Mouse (Mus musculus) C2C12 (cell line): ENCODE measurements around the gene Tmprss3.

ENCODE experiments used
- CEBPB ChIP-seq: IDR thresholded peaks from one replicate; pipeline ENCODE4 v1.6.1; 2011; ENCODE audit warnings: low read depth, mild to moderate bottlenecking, control low read depth, moderate library complexity
- CTCF ChIP-seq: IDR thresholded peaks from one replicate; pipeline ENCODE4 v1.5.1; 2011; ENCODE audit not compliant: control insufficient read depth, insufficient read depth, insufficient read length
- MYOD1 ChIP-seq: IDR thresholded peaks from one replicate; pipeline ENCODE4 v1.6.1; 2011; ENCODE audit warnings: low read depth; ENCODE audit not compliant: control insufficient read depth, insufficient read length

- TF ChIP-seq CTCF (no peak), MYOD1 (no peak), CEBPB (no peak)
Observed at GRCm38 (mm10) chr17:31231780-31232179, 33.0 kb upstream of the Tmprss3 start.
